12 mouse cellular contexts compared by ENCODE assay signal in genomic region chr2:131044354-131044852, GRCm38 (mm10). TPM values are rescaled to one million over a fixed set of nuclear protein-coding genes. Genes with fewer than 3 reads are reported as not detected.
DNase-seq lines count a peak whose midpoint lies in the region; ATAC-seq and TF ChIP-seq lines count a peak whose summit lies in the region.
"Had no signal": no experiment of that assay in that cellular context is flagged by ENCODE, and none has a peak within 500 bp of the region (broad histone marks: within the 10 kb centered on the region; RNA-seq: fewer than 3 reads in every experiment).

No protein-coding gene starts in this region.

- H3K36me3 ChIP-seq in kidney, embryonic 15.5 days: no peaks in the 10 kb centered on the region
- peaks cover 0 to 13% of the 10 kb centered on the region in 2 experiments; a peak in 2 of 4 replicates for H3K36me3 ChIP-seq in MEL (ENCODE audit: control insufficient read depth in 1 of 2, insufficient read depth in 2 of 2, low read length in 2 of 2)
- no peaks in the 10 kb centered on the region for H3K36me3 ChIP-seq in intestine, embryonic 15.5 days
- H3K36me3 ChIP-seq: liver, embryonic 13.5 days had no signal

- TF ChIP-seq RAD21 in MEL (IDR thresholded peaks at IDR 0.05; ENCODE audit: low read depth, low read length): peak; percentile 19

- TF ChIP-seq POLR2A in MEL (IDR thresholded peaks at IDR 0.05; ENCODE audit: control insufficient read depth in 1 of 2, insufficient read depth in 1 of 2, low read depth in 1 of 2, low read length in 2 of 2, poor library complexity in 1 of 2): no peak

- H3K9ac ChIP-seq in kidney, embryonic 15.5 days: no peak overlapping the region
- no peak overlapping the region for H3K9ac ChIP-seq in MEL (ENCODE audit: control insufficient read depth, low read depth, low read length, poor library complexity, severe bottlenecking)
- H3K9ac ChIP-seq in intestine, embryonic 15.5 days: no peak overlapping the region
- H3K9ac ChIP-seq: liver, embryonic 13.5 days had no signal

- WGBS in kidney, embryonic 15.5 days: 9% methylated on average over 7 of the region's 7 CpGs
- WGBS in intestine, embryonic 15.5 days: 10% methylated on average over 7 of the region's 7 CpGs

- intact Hi-C loops in left cerebral cortex, postnatal 25 days (cut with DNase I): loop anchor here (5.0 kb wide), 1 partner anchor 118 kb away; the partner anchor contains the start of gene 1700037H04Rik

- H3K79me2 ChIP-seq in MEL (ENCODE audit: control insufficient read depth, insufficient read depth, low read length, poor library complexity): no peaks in the 10 kb centered on the region

- H3K27ac ChIP-seq in kidney, embryonic 15.5 days: peak overlapping the region; percentile 66
- H3K27ac ChIP-seq in MEL (ENCODE audit: control insufficient read depth, low read depth, low read length): no peak overlapping the region
- no peak overlapping the region for H3K27ac ChIP-seq in intestine, embryonic 15.5 days
- H3K27ac ChIP-seq: liver, embryonic 13.5 days had no signal

- H3K27me3 ChIP-seq in kidney, embryonic 15.5 days: peaks cover 43% of the 10 kb centered on the region
- no peaks in the 10 kb centered on the region for H3K27me3 ChIP-seq in MEL (ENCODE audit: control insufficient read depth in 1 of 2, insufficient read depth in 2 of 2, low read length in 2 of 2)
- H3K27me3 ChIP-seq in intestine, embryonic 15.5 days (replicated peaks): peaks cover 34% of the 10 kb centered on the region

- peaks cover 40% of the 10 kb centered on the region for H3K4me1 ChIP-seq in kidney, embryonic 15.5 days
- peaks cover 11 to 13% of the 10 kb centered on the region in 2 experiments for H3K4me1 ChIP-seq in MEL (ENCODE audit: control insufficient read depth in 1 of 2, insufficient read depth in 2 of 2, low read length in 2 of 2)
- H3K4me1 ChIP-seq in intestine, embryonic 15.5 days (replicated peaks): peaks cover 17% of the 10 kb centered on the region

- peak; percentile 15 to 53 (median 48); a peak in 5 of 6 replicates for TF ChIP-seq CTCF in MEL (IDR thresholded peaks at IDR 0.05 in 2 of 3, conservative IDR thresholded peaks at IDR 0.05 in 1 of 3; ENCODE audit: control insufficient read depth in 1 of 3, insufficient read depth in 1 of 3, low read depth in 2 of 3, low read length in 3 of 3, poor library complexity in 1 of 3, severe bottlenecking in 1 of 3)

- H3K9me3 ChIP-seq in kidney, embryonic 15.5 days (replicated peaks): no peaks in the 10 kb centered on the region
- H3K9me3 ChIP-seq in MEL (replicated peaks; ENCODE audit: insufficient read depth, low read length): no peaks in the 10 kb centered on the region
- no peaks in the 10 kb centered on the region for H3K9me3 ChIP-seq in intestine, embryonic 15.5 days
- H3K9me3 ChIP-seq: liver, embryonic 13.5 days had no signal

- ATAC-seq in kidney, embryonic 15.5 days (replicated peaks; ENCODE audit: low FRiP score): peak; percentile 31; the same call in 1 of the 2 replicates
- ATAC-seq in intestine, embryonic 15.5 days: peak; percentile 57

- H3K4me3 ChIP-seq in kidney, embryonic 15.5 days (replicated peaks): peak overlapping the region; percentile 17; the same call in 1 of the 2 replicates
- H3K4me3 ChIP-seq in MEL (ENCODE audit: control insufficient read depth in 1 of 2, insufficient read depth in 1 of 2, low read depth in 2 of 2, low read length in 2 of 2): peak overlapping the region; percentile 16 to 21; a peak in 2 of 4 replicates
- H3K4me3 ChIP-seq in intestine, embryonic 15.5 days (replicated peaks): no peak overlapping the region
- H3K4me3 ChIP-seq: liver, embryonic 13.5 days had no signal

- H3K4me2 ChIP-seq in kidney, embryonic 15.5 days: peak overlapping the region; percentile 51
- H3K4me2 ChIP-seq in intestine, embryonic 15.5 days (replicated peaks): peak overlapping the region; percentile 30
- H3K4me2 ChIP-seq: liver, embryonic 13.5 days had no signal

- no peak for TF ChIP-seq EP300 in MEL (IDR thresholded peaks at IDR 0.05; ENCODE audit: low read depth in 1 of 2, low read length in 2 of 2)

- DNase-seq in embryo, embryonic 10.5 days (ENCODE audit: low spot score): peak; percentile 13
- no peak for DNase-seq in embryo, embryonic 10 days (ENCODE audit: low spot score)
- DNase-seq in kidney, postnatal 4 days: no peak
- peak; percentile 35 for DNase-seq in MEL (ENCODE audit: low read depth, low spot score)
- DNase-seq in urinary bladder, postnatal 4 days (ENCODE audit: low spot score in 2 of 2): no peak
- no peak for DNase-seq in left cerebral cortex, postnatal 25 days (ENCODE audit: low spot score in 2 of 2)
- DNase-seq: cerebellum, adult 11 months; liver, embryonic 13.5 days; thymus, postnatal 36 days had no signal

TF ChIP-seq in MEL, 35 proteins besides CTCF, POLR2A, EP300 and RAD21:
- TF ChIP-seq BHLHE40 (IDR thresholded peaks at IDR 0.05; ENCODE audit: borderline replicate concordance, low read depth, low read length) (no peak), RCOR1 (IDR thresholded peaks at IDR 0.05; ENCODE audit: low read depth, low read length) (no peak), GATA1 (IDR thresholded peaks at IDR 0.05; ENCODE audit: low read depth, low read length) (0 out of 2 replicates have a peak, but pooled peaks have one; percentile 19), MXI1 (IDR thresholded peaks at IDR 0.05; ENCODE audit: low read depth, low read length) (peak; percentile 34), SMC3 (IDR thresholded peaks at IDR 0.05; ENCODE audit: low read depth, low read length) (peak; percentile 46), USF1 (IDR thresholded peaks at IDR 0.05; ENCODE audit: low read depth, low read length) (peak; percentile 49; the same call in 1 of the 2 replicates)

RNA-seq across cellular contexts. Expression of gene Gfra4, which starts 1.5 kb away (rescaled TPM):
- 15.1 and 17.0 TPM in 2 replicates for polyA plus RNA-seq in kidney, embryonic 15.5 days (2015; fragmentation: Nextera tagmentation; extraction: Ambion mirVana)
- total RNA-seq in MEL (2012; rRNA removed): 0.10 TPM in 1 of 2 replicates, not detected in the other
- polyA plus RNA-seq in MEL (2012; ENCODE audit: insufficient read depth in 1 of 2, insufficient read length in 2 of 2, low read depth in 1 of 2, low replicate concordance in 2 of 2, missing spikeins in 1 of 2): not detected
- 8.8 and 9.6 TPM in 2 replicates for polyA plus RNA-seq in intestine, embryonic 15.5 days (2015; fragmentation: Nextera tagmentation; extraction: Ambion mirVana)
- 10 to 100 TPM; 58.3 to 63.0 TPM for total RNA-seq in left cerebral cortex, postnatal 25 days (2021)
- total RNA-seq: hematopoietic stem cell, adult 5-6 weeks had no signal

RNA-seq across cellular contexts. Expression of gene Adam33, which starts 19.2 kb away (rescaled TPM):
- 3.6 and 4.9 TPM in 2 replicates for polyA plus RNA-seq in kidney, embryonic 15.5 days (2015; fragmentation: Nextera tagmentation; extraction: Ambion mirVana)
- total RNA-seq in MEL (2012; rRNA removed): 0.12 TPM in 1 of 2 replicates, not detected in the other
- under 1 TPM in 1 of 2 experiments, not detected in 1; 0.28 TPM for polyA plus RNA-seq in MEL (2012; ENCODE audit: insufficient read depth in 1 of 2, insufficient read length in 2 of 2, low read depth in 1 of 2, low replicate concordance in 2 of 2, missing spikeins in 1 of 2)
- 3.3 and 4.0 TPM in 2 replicates for polyA plus RNA-seq in intestine, embryonic 15.5 days (2015; fragmentation: Nextera tagmentation; extraction: Ambion mirVana)
- 1 to 10 TPM; 4.1 to 6.9 TPM for total RNA-seq in left cerebral cortex, postnatal 25 days (2021)
- total RNA-seq: hematopoietic stem cell, adult 5-6 weeks had no signal

RNA-seq across cellular contexts. Expression of gene Siglec1, which starts 42.2 kb away (rescaled TPM):
- 0.35 and 0.49 TPM in 2 replicates for polyA plus RNA-seq in kidney, embryonic 15.5 days (2015; fragmentation: Nextera tagmentation; extraction: Ambion mirVana)
- total RNA-seq in MEL (2012; rRNA removed): 0.04 TPM in 1 of 2 replicates, not detected in the other
- under 1 TPM in 1 of 2 experiments, not detected in 1; 0.07 TPM for polyA plus RNA-seq in MEL (2012; ENCODE audit: insufficient read depth in 1 of 2, insufficient read length in 2 of 2, low read depth in 1 of 2, low replicate concordance in 2 of 2, missing spikeins in 1 of 2)
- 0.24 and 0.35 TPM in 2 replicates for polyA plus RNA-seq in intestine, embryonic 15.5 days (2015; fragmentation: Nextera tagmentation; extraction: Ambion mirVana)
- total RNA-seq in left cerebral cortex, postnatal 25 days (2021): under 1 TPM; 0.23 to 0.28 TPM
- total RNA-seq: hematopoietic stem cell, adult 5-6 weeks had no signal

Comparison
In these comparisons a context has a peak if more than half of its experiments do, and no peak if none do; other contexts are left out.
1. DNase-seq: peak in embryo, embryonic 10.5 days (single experiment) and MEL (single experiment); none in embryo, embryonic 10 days (single experiment), kidney, postnatal 4 days (0 of 2), urinary bladder, postnatal 4 days (0 of 2) and left cerebral cortex, postnatal 25 days (0 of 2).